Comparison of ENCODE assay signal across 15 mouse cellular contexts in the genomic region with DNA sequence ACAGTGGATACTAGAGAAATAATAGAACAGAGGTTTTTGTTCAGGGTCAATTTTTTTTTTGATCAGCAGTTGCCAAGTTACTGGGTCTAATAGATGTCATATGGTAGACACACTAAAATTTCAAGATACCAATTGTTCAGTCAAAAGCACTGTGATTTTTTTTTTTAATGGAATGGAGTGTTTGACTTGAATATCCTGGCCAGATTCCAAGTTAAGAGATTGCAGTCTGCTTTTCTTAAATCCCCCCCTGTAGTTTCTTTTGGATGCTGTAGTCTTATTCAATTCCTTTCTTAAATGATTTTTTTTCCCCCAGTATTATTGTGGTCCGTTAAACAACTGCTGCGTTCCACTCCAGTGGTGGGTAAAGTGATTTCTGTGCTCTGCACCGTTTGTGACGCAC.
"Had no signal": no experiment of that assay in that cellular context is flagged by ENCODE, and none has a peak within 500 bp of the region (broad histone marks: within the 10 kb centered on the region; RNA-seq: fewer than 3 reads in every experiment).

No protein-coding gene starts in this region.

- H3K27ac ChIP-seq: kidney, embryonic 15.5 days; limb, embryonic 15.5 days; liver, embryonic 12.5 days; lung, embryonic 15.5 days; neural tube, embryonic 15.5 days; stomach, embryonic 15.5 days had no signal

- H3K4me2 ChIP-seq: kidney, embryonic 15.5 days; limb, embryonic 15.5 days; liver, embryonic 12.5 days; lung, embryonic 15.5 days; neural tube, embryonic 15.5 days; stomach, embryonic 15.5 days had no signal

- ATAC-seq: liver, embryonic 12.5 days had no signal

- H3K27me3 ChIP-seq: kidney, embryonic 15.5 days; limb, embryonic 15.5 days; liver, embryonic 12.5 days; lung, embryonic 15.5 days; neural tube, embryonic 15.5 days; stomach, embryonic 15.5 days had no signal

- H3K4me1 ChIP-seq: kidney, embryonic 15.5 days; limb, embryonic 15.5 days; liver, embryonic 12.5 days; lung, embryonic 15.5 days; stomach, embryonic 15.5 days had no signal

- H3K36me3 ChIP-seq: kidney, embryonic 15.5 days; limb, embryonic 15.5 days; liver, embryonic 12.5 days; lung, embryonic 15.5 days; neural tube, embryonic 15.5 days; stomach, embryonic 15.5 days had no signal

- DNase-seq: kidney, adult 2 months; kidney, postnatal 14 days; left cerebral cortex, postnatal 4 days; midbrain, embryonic 14.5 days; retina, postnatal 1 day; right cerebral cortex, postnatal 14 days; thymus, adult 2 months; thymus, postnatal 25 days had no signal

- H3K9ac ChIP-seq: kidney, embryonic 15.5 days; limb, embryonic 15.5 days; liver, embryonic 12.5 days; lung, embryonic 15.5 days; neural tube, embryonic 15.5 days; stomach, embryonic 15.5 days had no signal

- H3K4me3 ChIP-seq: kidney, embryonic 15.5 days; limb, embryonic 15.5 days; liver, embryonic 12.5 days; lung, embryonic 15.5 days; myocyte; neural tube, embryonic 15.5 days; stomach, embryonic 15.5 days had no signal

- H3K9me3 ChIP-seq: kidney, embryonic 15.5 days; limb, embryonic 15.5 days; liver, embryonic 12.5 days; lung, embryonic 15.5 days; neural tube, embryonic 15.5 days; stomach, embryonic 15.5 days had no signal
